Mouse (Mus musculus): Measurements from ENCODE around the gene Gm11099. TPM values are rescaled to one million over a fixed set of nuclear protein-coding genes. Genes with fewer than 3 reads are reported as not detected.

The Gm11099 gene
- not detected for total RNA-seq (2022)

- DNase-seq = no peak
Observed at GRCm38 (mm10) chr2:58859134-58859533, at the start of gene Gm11099. Gm11099 (plus strand) TSS chr2:58859434.

GRCm38 (mm10) chr2:58812941-58813340 is 46.3 kb upstream of the Gm11099 start:
- no peak for DNase-seq

GRCm38 (mm10) chr2:58828910-58829600 is 30.2 kb upstream of the Gm11099 start:
- DNase-seq = no peak

DNA sequence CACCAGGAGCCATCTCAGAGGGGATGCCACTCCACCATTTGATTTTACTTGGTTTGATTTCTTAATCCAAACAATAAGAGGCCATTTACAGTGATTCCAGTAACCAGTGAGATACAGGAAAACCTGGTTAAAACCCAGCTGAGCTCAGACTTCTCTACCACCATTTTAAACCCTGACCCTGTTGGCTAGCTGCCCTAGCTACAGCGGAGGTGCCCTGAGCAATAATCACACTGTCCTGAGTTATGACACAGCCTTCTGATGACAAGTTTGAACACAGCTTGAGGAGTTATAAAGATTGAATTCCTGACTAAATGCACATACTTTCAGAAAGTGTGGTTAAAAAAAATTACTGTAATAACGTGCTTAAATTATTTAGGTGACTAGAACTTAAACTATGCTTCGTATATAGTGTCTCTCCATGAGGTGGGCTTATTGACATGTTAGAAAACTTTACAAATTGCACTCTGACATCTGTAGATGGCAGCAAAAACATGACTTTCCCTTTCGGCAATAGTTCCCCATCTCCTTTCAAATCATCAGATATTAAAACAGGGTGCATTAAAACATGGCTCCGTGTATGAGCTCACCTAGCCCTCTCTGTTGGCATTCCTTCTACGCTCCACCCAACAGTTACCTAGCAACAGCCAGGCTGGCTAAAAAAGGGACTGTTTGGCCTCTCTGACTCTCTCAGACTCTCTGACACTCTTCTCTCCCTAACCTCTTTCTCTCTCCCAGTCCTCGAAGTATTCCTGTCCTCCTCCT is 29.1 kb upstream of the Gm11099 start:
- peak; percentile 12 for DNase-seq

- no peak for DNase-seq
Observed at GRCm38 (mm10) chr2:58832253-58832980, 26.8 kb upstream of the Gm11099 start.

GRCm38 (mm10) chr2:58841021-58841420 is 18.2 kb upstream of the Gm11099 start:
- no peak for DNase-seq

DNA sequence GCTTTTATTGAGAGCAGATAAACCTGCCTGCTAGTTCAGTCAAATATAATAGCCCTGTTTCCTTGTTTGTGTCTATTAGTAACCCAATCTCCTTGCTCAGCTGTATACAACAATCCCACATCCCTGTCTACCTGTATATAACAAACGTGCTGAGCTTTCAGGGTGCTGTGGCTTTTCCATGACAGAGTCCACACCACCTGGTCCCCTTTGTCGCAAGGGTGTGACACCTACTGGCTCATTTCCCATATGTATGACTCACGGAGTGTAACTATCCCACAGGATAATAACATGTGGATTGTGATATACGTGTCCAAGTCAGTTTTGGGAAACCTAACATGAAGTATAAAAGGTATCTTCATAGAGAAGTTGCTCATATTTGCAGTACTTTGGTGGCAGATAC is 16.8 kb upstream of the Gm11099 start:
- no peak for DNase-seq

DNA sequence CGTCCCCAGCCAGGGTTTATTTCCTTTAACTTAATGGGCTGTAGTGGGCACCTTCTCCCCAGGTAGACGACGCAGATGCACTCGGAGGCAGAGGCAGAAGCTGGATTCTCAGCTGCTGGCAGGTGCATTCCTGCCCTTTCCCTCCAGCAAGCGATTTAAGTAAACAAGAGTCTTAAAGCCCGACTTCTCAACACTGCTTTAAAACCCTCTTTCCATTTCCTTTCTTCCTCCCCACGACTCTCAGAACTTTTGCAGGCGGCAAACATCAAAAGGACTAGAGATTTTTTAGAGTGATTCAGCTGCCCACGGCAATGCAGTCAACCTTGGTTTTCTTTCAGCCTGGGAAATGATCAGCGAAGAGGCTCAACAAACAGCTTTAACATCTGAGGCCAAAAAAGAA is 14.7 kb upstream of the Gm11099 start:
- peak; percentile 38 for DNase-seq

- no peak for DNase-seq
Observed at GRCm38 (mm10) chr2:58879876-58880275, 20.6 kb downstream of the Gm11099 start.

- DNase-seq = no peak
Observed at GRCm38 (mm10) chr2:58905057-58905456, 45.8 kb downstream of the Gm11099 start.

GRCm38 (mm10) chr2:58906814-58907516 is 47.7 kb downstream of the Gm11099 start:
- DNase-seq = no peak

DNA sequence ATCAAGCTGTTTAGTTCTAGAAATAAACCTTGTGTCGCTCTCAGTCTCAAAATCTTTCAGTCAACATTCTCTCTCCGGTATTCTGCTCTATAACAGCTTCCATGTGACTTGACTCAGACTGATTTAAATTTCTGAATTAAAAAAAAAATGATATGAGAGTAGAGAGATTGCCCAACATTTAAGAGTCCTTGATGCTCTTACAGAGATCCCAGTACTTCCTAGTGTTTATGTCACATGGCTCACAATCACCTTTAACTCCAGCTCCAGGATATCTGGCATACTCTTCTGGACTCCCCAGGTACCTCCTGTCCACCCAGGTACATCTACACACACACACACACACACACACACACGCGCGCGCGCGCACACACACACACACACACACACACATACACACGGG is 53.1 kb downstream of the Gm11099 start:
- no peak for DNase-seq

GRCm38 (mm10) chr2:58918351-58918750 is 59.1 kb downstream of the Gm11099 start:
- no peak for DNase-seq

GRCm38 (mm10) chr2:58925551-58925950 is 66.3 kb downstream of the Gm11099 start:
- DNase-seq = no peak

- DNase-seq = no peak
Observed at GRCm38 (mm10) chr2:58941361-58941760, 82.1 kb downstream of the Gm11099 start.

GRCm38 (mm10) chr2:58948796-58949195 is 89.6 kb downstream of the Gm11099 start:
- DNase-seq = no peak

GRCm38 (mm10) chr2:58952101-58952500 is 92.9 kb downstream of the Gm11099 start:
- no peak for DNase-seq

DNA sequence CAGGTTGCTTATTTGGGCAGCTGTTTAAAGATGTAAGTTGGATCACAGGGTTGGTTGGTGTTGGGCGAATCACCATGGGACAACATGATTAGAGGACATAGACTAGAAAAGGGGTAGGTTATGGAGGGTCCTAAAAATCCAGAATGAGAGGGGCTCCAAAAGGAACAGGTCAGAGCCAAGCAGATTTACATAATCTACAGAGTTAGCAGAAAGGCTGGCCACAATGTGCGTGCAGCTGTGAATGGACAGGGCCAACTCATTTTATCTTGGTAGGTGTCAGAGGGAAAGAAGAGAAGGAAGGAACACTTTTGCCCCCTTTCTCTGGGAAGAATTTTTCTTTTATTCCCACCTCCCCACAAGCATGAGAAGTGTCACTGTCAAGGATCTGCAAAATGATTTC is 97.1 kb downstream of the Gm11099 start:
- no peak for DNase-seq

DNA sequence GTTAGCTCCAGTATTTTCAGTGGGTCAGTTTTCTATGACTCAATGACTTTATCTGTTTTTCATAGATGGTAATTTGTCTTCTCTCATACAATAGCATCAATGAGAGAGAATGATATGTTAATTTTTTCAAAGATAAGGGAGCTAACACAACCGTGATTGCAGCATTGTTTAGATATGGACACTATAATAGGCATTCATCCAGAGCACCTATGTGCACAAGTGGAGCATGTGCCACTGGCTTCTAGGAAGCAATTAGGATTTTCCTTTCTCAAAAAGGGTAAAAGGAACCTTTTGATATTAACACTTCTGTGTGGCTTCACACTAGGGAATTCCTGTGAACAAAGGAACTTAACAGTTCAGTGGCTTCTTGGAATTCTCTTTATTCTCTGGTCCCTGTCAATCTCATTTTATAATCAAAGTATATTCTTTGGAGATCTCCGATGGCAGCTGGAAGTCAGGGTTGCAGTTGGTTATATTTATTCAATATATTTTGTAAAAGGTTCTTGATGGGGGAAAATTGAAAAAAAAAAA is 97.6 kb downstream of the Gm11099 start:
- no peak for DNase-seq
